Mouse (Mus musculus) MEL (cell line): ENCODE data around the gene 5830473C10Rik. TPM values are rescaled to one million over a fixed set of nuclear protein-coding genes. Genes with fewer than 3 reads are reported as not detected.

Experiments
- DNase-seq: peaks from one replicate; pipeline ENCODE4 v3.0.0; 2011; ENCODE audit warnings: low read depth, low spot score
- H3K27ac ChIP-seq: 2 replicates; pipeline ENCODE4 v1.5.1; 2012; ENCODE audit warnings: low read depth, mild to moderate bottlenecking, control low read depth, low read length, moderate library complexity; ENCODE audit not compliant: control insufficient read depth
- H3K27me3 ChIP-seq, 2 experiments: fragments of 150-350 bp in 1 of 2; sonication (generic) in 1 of 2; 2 replicates each; pipeline ENCODE4 v1.6.1; 2012; ENCODE audit warnings: low read length in 2 of 2, mild to moderate bottlenecking in 2 of 2, improper control_type of control experiment in 1 of 2, moderate library complexity in 1 of 2; ENCODE audit not compliant: insufficient read depth in 2 of 2, control insufficient read depth in 1 of 2
- H3K36me3 ChIP-seq, 2 experiments: 2 replicates each; pipeline ENCODE4 v1.6.1; 2012 to 2014; ENCODE audit warnings: low read length in 2 of 2, improper control_type of control experiment in 1 of 2, inconsistent platforms in 1 of 2, mild to moderate bottlenecking in 1 of 2; ENCODE audit not compliant: insufficient read depth in 2 of 2, control insufficient read depth in 1 of 2
- H3K4me1 ChIP-seq, 2 experiments: fragments of 150-350 bp in 1 of 2; sonication (generic) in 1 of 2; 2 replicates each; pipeline ENCODE4 v1.6.1; 2012; ENCODE audit warnings: low read length in 2 of 2, improper control_type of control experiment in 1 of 2, mild to moderate bottlenecking in 1 of 2; ENCODE audit not compliant: insufficient read depth in 2 of 2, control insufficient read depth in 1 of 2
- H3K4me3 ChIP-seq, 2 experiments: fragments of 150-350 bp in 1 of 2; sonication (generic) in 1 of 2; 2 replicates each; pipeline ENCODE4 v1.5.1; 2012; ENCODE audit warnings: low read depth in 2 of 2, low read length in 2 of 2, mild to moderate bottlenecking in 2 of 2, moderate library complexity in 2 of 2, control low read depth in 1 of 2, improper control_type of control experiment in 1 of 2; ENCODE audit not compliant: control insufficient read depth in 1 of 2, insufficient read depth in 1 of 2
- H3K79me2 ChIP-seq: 2 replicates; pipeline ENCODE4 v1.6.1; 2012; ENCODE audit warnings: mild to moderate bottlenecking, low read length, moderate library complexity; ENCODE audit not compliant: control insufficient read depth, poor library complexity, insufficient read depth
- H3K9ac ChIP-seq: 2 replicates; pipeline ENCODE4 v1.6.1; 2012; ENCODE audit warnings: low read depth, mild to moderate bottlenecking, control low read depth, low read length, moderate library complexity; ENCODE audit not compliant: control insufficient read depth, poor library complexity, severe bottlenecking
- H3K9me3 ChIP-seq: fragments of 150-350 bp; sonication (generic); replicated peaks from 2 replicates; pipeline ENCODE4 v1.6.1; 2012; ENCODE audit warnings: mild to moderate bottlenecking, low read length, improper control_type of control experiment, moderate library complexity; ENCODE audit not compliant: insufficient read depth
- CHD1 ChIP-seq: IDR thresholded peaks from 2 replicates; pipeline ENCODE4 v1.6.1; 2012; ENCODE audit warnings: low read depth, mild to moderate bottlenecking, inconsistent platforms, low read length, improper control_type of control experiment
- CHD2 ChIP-seq: IDR thresholded peaks from 2 replicates; pipeline ENCODE4 v1.6.1; 2011; ENCODE audit warnings: low read length, improper control_type of control experiment
- ELF1 ChIP-seq: IDR thresholded peaks from 2 replicates; pipeline ENCODE4 v1.6.1; 2014; ENCODE audit warnings: low read depth, mild to moderate bottlenecking, inconsistent platforms, low read length, improper control_type of control experiment, moderate library complexity
- EP300 ChIP-seq, 2 experiments: IDR thresholded peaks; 2 replicates each; pipeline ENCODE4 v1.6.1; 2011; ENCODE audit warnings: improper control_type of control experiment in 2 of 2, low read length in 2 of 2, low read depth in 1 of 2, mild to moderate bottlenecking in 1 of 2
- JUND ChIP-seq: IDR thresholded peaks from 2 replicates; pipeline ENCODE4 v1.6.1; 2011; ENCODE audit warnings: low read depth, mild to moderate bottlenecking, improper control_type of control experiment, low read length
- KAT2A ChIP-seq: conservative IDR thresholded peaks from 2 replicates; pipeline ENCODE4 v1.6.1; 2012; ENCODE audit warnings: low read depth, low read length, improper control_type of control experiment, inconsistent platforms
- MAX ChIP-seq: IDR thresholded peaks from 2 replicates; pipeline ENCODE4 v1.6.1; 2011; ENCODE audit warnings: low read length, improper control_type of control experiment
- MXI1 ChIP-seq: IDR thresholded peaks from 2 replicates; pipeline ENCODE4 v1.6.1; 2011; ENCODE audit warnings: mild to moderate bottlenecking, low read depth, low read length, improper control_type of control experiment
- MYB ChIP-seq: IDR thresholded peaks from 2 replicates; pipeline ENCODE4 v1.6.1; 2011; ENCODE audit warnings: mild to moderate bottlenecking, low read depth, low read length, improper control_type of control experiment
- MYC ChIP-seq: IDR thresholded peaks from 2 replicates; pipeline ENCODE4 v1.6.1; 2011; ENCODE audit warnings: low read depth, mild to moderate bottlenecking, low read length, improper control_type of control experiment, moderate library complexity
- NRF1 ChIP-seq: IDR thresholded peaks from 2 replicates; pipeline ENCODE4 v1.6.1; 2014; ENCODE audit warnings: low read depth, mild to moderate bottlenecking, inconsistent platforms, low read length, improper control_type of control experiment, moderate library complexity; ENCODE audit not compliant: poor library complexity, insufficient read depth, severe bottlenecking
- POLR2A ChIP-seq, 2 experiments: IDR thresholded peaks; 2 replicates each; pipeline ENCODE4 v1.6.1; 2011 to 2012; ENCODE audit warnings: low read length in 2 of 2, mild to moderate bottlenecking in 2 of 2, control low read depth in 1 of 2, improper control_type of control experiment in 1 of 2, low read depth in 1 of 2, moderate library complexity in 1 of 2; ENCODE audit not compliant: control insufficient read depth in 1 of 2, insufficient read depth in 1 of 2, poor library complexity in 1 of 2
- POLR2AphosphoS5 ChIP-seq: IDR thresholded peaks from 2 replicates; pipeline ENCODE4 v1.6.1; 2012; ENCODE audit warnings: low read depth, borderline replicate concordance, mild to moderate bottlenecking, inconsistent platforms, low read length, moderate library complexity, mixed read lengths
- RAD21 ChIP-seq: IDR thresholded peaks from 2 replicates; pipeline ENCODE4 v1.6.1; 2011; ENCODE audit warnings: mild to moderate bottlenecking, low read depth, low read length, improper control_type of control experiment
- RCOR1 ChIP-seq: IDR thresholded peaks from 2 replicates; pipeline ENCODE4 v1.6.1; 2012; ENCODE audit warnings: low read depth, mild to moderate bottlenecking, inconsistent platforms, low read length, improper control_type of control experiment
- SIN3A ChIP-seq: IDR thresholded peaks from 2 replicates; pipeline ENCODE4 v1.6.1; 2012; ENCODE audit warnings: low read length, improper control_type of control experiment, inconsistent platforms
- SMC3 ChIP-seq: IDR thresholded peaks from 2 replicates; pipeline ENCODE4 v1.6.1; 2011; ENCODE audit warnings: low read depth, low read length, improper control_type of control experiment
- TAL1 ChIP-seq: IDR thresholded peaks from 2 replicates; pipeline ENCODE4 v1.6.1; 2012; ENCODE audit warnings: mild to moderate bottlenecking, inconsistent platforms, low read length, moderate library complexity, mixed read lengths
- TBP ChIP-seq: IDR thresholded peaks from 2 replicates; pipeline ENCODE4 v1.8.0; 2011; ENCODE audit warnings: low read depth, low read length, improper control_type of control experiment
- UBTF ChIP-seq: IDR thresholded peaks from 2 replicates; pipeline ENCODE4 v1.6.1; 2012; ENCODE audit warnings: low read depth, mild to moderate bottlenecking, inconsistent platforms, low read length, improper control_type of control experiment, moderate library complexity, borderline replicate concordance; ENCODE audit not compliant: insufficient read depth
- USF2 ChIP-seq, 2 experiments: IDR thresholded peaks; 2 replicates each; pipeline ENCODE4 v1.6.1; 2011 to 2012; ENCODE audit warnings: improper control_type of control experiment in 2 of 2, low read length in 2 of 2, borderline replicate concordance in 1 of 2, inconsistent platforms in 1 of 2, low read depth in 1 of 2, mild to moderate bottlenecking in 1 of 2; ENCODE audit not compliant: insufficient read depth in 1 of 2
- ZC3H11A ChIP-seq: IDR thresholded peaks from 2 replicates; pipeline ENCODE4 v1.6.1; 2012; ENCODE audit warnings: low read depth, mild to moderate bottlenecking, inconsistent platforms, low read length, improper control_type of control experiment
- ZKSCAN1 ChIP-seq: IDR thresholded peaks from 2 replicates; pipeline ENCODE4 v1.6.1; 2012; ENCODE audit warnings: low read depth, mild to moderate bottlenecking, inconsistent platforms, low read length, improper control_type of control experiment, moderate library complexity
- ZMIZ1 ChIP-seq: IDR thresholded peaks from 2 replicates; pipeline ENCODE4 v1.6.1; 2012; ENCODE audit warnings: low read depth, mild to moderate bottlenecking, inconsistent platforms, low read length, improper control_type of control experiment, moderate library complexity
- ZNF384 ChIP-seq: IDR thresholded peaks from 2 replicates; pipeline ENCODE4 v1.6.1; 2012; ENCODE audit warnings: low read depth, mild to moderate bottlenecking, inconsistent platforms, low read length, improper control_type of control experiment
- polyA plus RNA-seq, 2 experiments: library from polyadenylated mRNA; stranded (reverse) in 1 of 2; unstranded in 1 of 2; fragments of >175 nt in 1 of 2; fragments of >200 nt in 1 of 2; gene quantifications; 2 replicates each; pipeline versions ENCODE4 v1.2.1 to v1.2.4; 2012; ENCODE audit warnings: low replicate concordance in 2 of 2, low read depth in 1 of 2; ENCODE audit not compliant: insufficient read length in 2 of 2, insufficient read depth in 1 of 2, missing spikeins in 1 of 2
- total RNA-seq: library from RNA; depleted of rRNA; stranded (reverse); fragments of 300-350 nt; gene quantifications from 2 replicates; pipeline ENCODE4 v1.2.3, GENCODE M21; 2012; rRNA removed

Gene 5830473C10Rik
- total RNA-seq (4.9 and 5.9 TPM in 2 replicates), polyA plus RNA-seq (1 to 10 TPM in 1 of 2 experiments, not detected in 1; 9.3 TPM)

- Histone ChIP-seq H3K4me1 (peaks cover 0 to 5% of the 10 kb centered on the region in 2 experiments; a peak in 1 of 4 replicates), H3K36me3 (no peaks in the 10 kb centered on the region), H3K9ac (no peak within 1 kb of the TSS), H3K27me3 (no peaks in the 10 kb centered on the region), H3K4me3 (no peak within 1 kb of the TSS), H3K27ac (no peak within 1 kb of the TSS), H3K9me3 (no peaks in the 10 kb centered on the region), H3K79me2 (no peaks in the 10 kb centered on the region)
- TF ChIP-seq ELF1, result no peak
- TF ChIP-seq MXI1, result no peak
- no peak for TF ChIP-seq JUND
- no peak for TF ChIP-seq NRF1
- no peak for TF ChIP-seq RCOR1
- no peak for TF ChIP-seq ZNF384
- TF ChIP-seq POLR2AphosphoS5, result no peak
- no peak for TF ChIP-seq MYB
- no peak for TF ChIP-seq EP300 (IDR thresholded peaks at IDR 0.05; ENCODE audit: low read depth in 1 of 2, low read length in 2 of 2)
- no peak for TF ChIP-seq SMC3
- no peak for TF ChIP-seq ZKSCAN1
- TF ChIP-seq TAL1, result no peak
- TF ChIP-seq ZC3H11A, result no peak
- TF ChIP-seq RAD21, result no peak
- no peak for DNase-seq
Measured at GRCm38 (mm10) chr5:90560743-90561142, at the start of gene 5830473C10Rik. TSS of gene 5830473C10Rik (plus strand) at chr5:90561107.

- no peak overlapping the region for H3K27ac ChIP-seq
- H3K4me1 ChIP-seq, result no peaks in the 10 kb centered on the region
- no peaks in the 10 kb centered on the region for H3K9me3 ChIP-seq
- peaks cover 0 to 10% of the 10 kb centered on the region in 2 experiments for H3K27me3 ChIP-seq
- no peak for DNase-seq
- no peaks in the 10 kb centered on the region for H3K79me2 ChIP-seq
- no peak overlapping the region for H3K9ac ChIP-seq
- H3K36me3 ChIP-seq, result no peaks in the 10 kb centered on the region
- no peak overlapping the region for H3K4me3 ChIP-seq
- TF ChIP-seq NRF1 (no peak), ZNF384 (no peak), USF2 (IDR thresholded peaks at IDR 0.05; ENCODE audit: borderline replicate concordance in 1 of 2, insufficient read depth in 1 of 2, low read depth in 1 of 2, low read length in 2 of 2) (no peak), POLR2A (IDR thresholded peaks at IDR 0.05; ENCODE audit: control insufficient read depth in 1 of 2, insufficient read depth in 1 of 2, low read depth in 1 of 2, low read length in 2 of 2, poor library complexity in 1 of 2) (no peak), POLR2AphosphoS5 (no peak), MYC (no peak), TAL1 (no peak), TBP (no peak), MAX (no peak), ELF1 (no peak), MYB (no peak), ZMIZ1 (no peak), RCOR1 (no peak), SIN3A (no peak), KAT2A (no peak), JUND (no peak), CHD2 (no peak), CHD1 (no peak), UBTF (no peak), ZKSCAN1 (no peak)
Measured at GRCm38 (mm10) chr5:90512288-90512955, 48.5 kb upstream of the 5830473C10Rik start.
